Mouse (Mus musculus) stomach, embryonic 16.5 days (tissue): ENCODE results near the gene Ripor2. TPM values are rescaled to one million over a fixed set of nuclear protein-coding genes. Genes with fewer than 3 reads are reported as not detected.

Experiments used
- ATAC-seq: fragments of 200-750 bp; cut with Nextera tagmentation; 2 replicates; pipeline ENCODE4 v1.8.0; 2017; ENCODE audit warnings: moderate number of reproducible peaks, moderate TSS enrichment; ENCODE audit not compliant: insufficient read depth, low FRiP score
- H3K27ac ChIP-seq: fragments of 300-500 bp; sonication (generic); 2 replicates; pipeline ENCODE4 v1.5.1; 2014; ENCODE audit warnings: low read length
- H3K27me3 ChIP-seq: fragments of 300-500 bp; sonication (generic); 2 replicates; pipeline ENCODE4 v1.6.1; 2014; ENCODE audit warnings: low read length, control low read depth, mixed read lengths; ENCODE audit not compliant: control insufficient read depth, insufficient read depth
- H3K36me3 ChIP-seq: fragments of 300-500 bp; sonication (generic); 2 replicates; pipeline ENCODE4 v1.6.1; 2014; ENCODE audit warnings: low read length; ENCODE audit not compliant: control insufficient read depth, insufficient read depth
- H3K4me1 ChIP-seq: fragments of 300-500 bp; sonication (generic); 2 replicates; pipeline ENCODE4 v1.6.1; 2014; ENCODE audit warnings: low read length, control low read depth, mixed read lengths; ENCODE audit not compliant: control insufficient read depth, insufficient read depth
- H3K4me2 ChIP-seq: fragments of 300-500 bp; sonication (generic); 2 replicates; pipeline ENCODE4 v1.6.1; 2014; ENCODE audit warnings: low read depth, low read length, mixed read lengths
- H3K4me3 ChIP-seq: fragments of 300-500 bp; sonication (generic); replicated peaks from 2 replicates; pipeline ENCODE4 v1.5.1; 2014; ENCODE audit warnings: mild to moderate bottlenecking, low read length
- H3K9ac ChIP-seq: fragments of 300-500 bp; sonication (generic); 2 replicates; pipeline ENCODE4 v1.6.1; 2014; ENCODE audit warnings: low read length
- H3K9me3 ChIP-seq: fragments of 300-500 bp; sonication (generic); replicated peaks from 2 replicates; pipeline ENCODE4 v1.6.1; 2016; ENCODE audit warnings: low read length, control low read depth; ENCODE audit not compliant: control insufficient read depth
- WGBS: fragments of 180-500 bp; shearing (Covaris S2); extraction: QIAGEN DNeasy Blood & Tissue Kit; methylation state at CpG from one replicate; pipeline ENCODE4 v1.1.7; 2014; 5-methylcytosine and 5-hydroxymethylcytosine counted together
- polyA plus RNA-seq: library from polyadenylated mRNA; unstranded; fragments of >200 nt; fragmentation: Nextera tagmentation; extraction: Ambion mirVana; gene quantifications from 2 replicates; pipeline ENCODE4 v1.2.1, GENCODE M21; 2015

Gene Ripor2
- polyA plus RNA-seq, 1 experiment from 2014 or later = 4.3 TPM

- peak; percentile 59; the same call in 1 of the 2 replicates for ATAC-seq
- no peaks in the 10 kb centered on the region for H3K27me3 ChIP-seq
- H3K4me1 ChIP-seq = peaks cover 16% of the 10 kb centered on the region
- no peak overlapping the region for H3K4me3 ChIP-seq
- peak overlapping the region; percentile 69 for H3K27ac ChIP-seq
- no peak overlapping the region for H3K4me2 ChIP-seq
- no peak overlapping the region for H3K9ac ChIP-seq
- H3K36me3 ChIP-seq = no peaks in the 10 kb centered on the region
- 15% methylated on average over 6 of the region's 6 CpGs for WGBS
- H3K9me3 ChIP-seq = no peaks in the 10 kb centered on the region
These were observed 38.5 kb downstream of the Ripor2 start for GRCm38 (mm10) chr13:24620439-24620838.

DNA sequence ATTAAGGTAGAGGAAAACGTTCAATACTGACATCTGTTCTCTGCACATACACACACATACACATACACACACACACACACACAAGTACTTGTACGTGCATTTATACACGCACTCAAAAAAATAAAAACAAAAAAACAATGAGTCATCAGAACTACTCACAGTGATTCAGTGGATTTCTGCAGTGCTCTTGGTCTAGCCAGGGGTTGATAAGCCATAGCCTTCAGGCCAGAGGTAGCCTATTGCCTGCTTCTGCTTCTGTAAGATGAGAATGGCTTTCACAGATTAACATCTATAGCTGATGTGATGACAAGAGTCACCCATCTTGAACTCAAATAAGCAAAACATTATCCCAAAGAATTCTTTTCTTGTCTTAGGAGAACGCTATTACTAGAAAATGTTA lies 41.6 kb downstream of the Ripor2 start:
- WGBS = 70% methylated on average over 4 of the region's 4 CpGs
- H3K9ac ChIP-seq = no peak overlapping the region
- H3K4me1 ChIP-seq = peaks cover 11% of the 10 kb centered on the region
- H3K4me2 ChIP-seq = no peak overlapping the region
- no peak overlapping the region for H3K27ac ChIP-seq
- no peak overlapping the region for H3K4me3 ChIP-seq
- no peaks in the 10 kb centered on the region for H3K27me3 ChIP-seq
- H3K9me3 ChIP-seq = no peaks in the 10 kb centered on the region
- no peak for ATAC-seq
- H3K36me3 ChIP-seq = no peaks in the 10 kb centered on the region

DNA sequence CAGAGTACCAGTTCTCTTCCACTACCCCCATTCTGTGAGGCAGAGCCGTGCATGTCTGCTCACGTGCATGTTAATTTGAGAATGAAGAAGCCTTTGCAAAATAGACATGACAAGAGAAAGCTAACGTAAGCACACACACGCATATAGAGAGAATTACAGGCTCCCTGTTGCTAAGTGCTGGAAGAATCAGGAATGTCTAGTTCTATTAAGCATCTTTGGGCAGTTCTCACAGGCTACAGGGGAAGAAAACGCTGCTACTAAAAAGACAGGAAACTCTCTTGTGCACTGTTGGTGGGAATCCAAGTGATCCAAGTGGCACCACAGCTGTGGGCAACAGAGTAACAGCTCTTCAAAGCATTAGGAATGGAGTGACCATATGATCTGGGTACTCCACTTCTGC lies 43.1 kb downstream of the Ripor2 start:
- no peaks in the 10 kb centered on the region for H3K27me3 ChIP-seq
- H3K36me3 ChIP-seq = no peaks in the 10 kb centered on the region
- no peak overlapping the region for H3K4me2 ChIP-seq
- H3K4me3 ChIP-seq = no peak overlapping the region
- H3K9ac ChIP-seq = no peak overlapping the region
- peaks cover 8% of the 10 kb centered on the region for H3K4me1 ChIP-seq
- no peaks in the 10 kb centered on the region for H3K9me3 ChIP-seq
- H3K27ac ChIP-seq = no peak overlapping the region
- WGBS = 65% methylated on average over 5 of the region's 5 CpGs
- ATAC-seq = no peak

- ATAC-seq = no peak
- H3K9me3 ChIP-seq = no peaks in the 10 kb centered on the region
These were observed 44.9 kb downstream of the Ripor2 start for GRCm38 (mm10) chr13:24626698-24627436.

DNA sequence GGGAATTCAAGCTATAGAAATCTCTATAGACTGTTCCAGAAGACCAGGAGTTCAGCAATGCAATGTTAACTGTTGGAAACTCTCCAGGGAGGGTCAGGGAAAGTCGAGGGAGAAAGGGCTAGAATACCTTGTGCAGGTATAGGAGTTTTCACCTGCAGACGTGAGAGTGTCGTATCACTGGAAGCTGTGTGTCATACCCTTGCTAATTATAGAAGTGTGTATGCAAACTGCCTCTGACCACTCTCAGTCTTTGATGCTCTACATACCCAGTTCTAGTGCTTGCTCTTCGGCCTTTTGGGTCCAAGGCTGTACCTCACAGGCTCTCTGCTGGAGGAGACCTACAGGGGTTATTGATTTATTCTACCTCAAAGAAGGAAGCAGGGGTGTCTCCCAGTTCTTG lies 46.2 kb downstream of the Ripor2 start:
- WGBS = 84% methylated on average over 4 of the region's 4 CpGs
- no peaks in the 10 kb centered on the region for H3K9me3 ChIP-seq
- no peaks in the 10 kb centered on the region for H3K27me3 ChIP-seq
- H3K4me2 ChIP-seq = no peak overlapping the region
- no peak overlapping the region for H3K4me3 ChIP-seq
- no peak overlapping the region for H3K27ac ChIP-seq
- H3K9ac ChIP-seq = no peak overlapping the region
- H3K4me1 ChIP-seq = no peaks in the 10 kb centered on the region
- H3K36me3 ChIP-seq = no peaks in the 10 kb centered on the region
- no peak for ATAC-seq

More at GRCm38 (mm10) chr13:24626698-24627436, 44.9 kb downstream of the Ripor2 start:
- Histone ChIP-seq H3K27ac (no peak overlapping the region), H3K4me1 (no peaks in the 10 kb centered on the region), H3K36me3 (no peaks in the 10 kb centered on the region), H3K4me3 (no peak overlapping the region), H3K4me2 (no peak overlapping the region), H3K9ac (no peak overlapping the region), H3K27me3 (no peaks in the 10 kb centered on the region)
- WGBS = 91% methylated on average over 6 of the region's 6 CpGs

- no peak overlapping the region for H3K27ac ChIP-seq
- H3K9ac ChIP-seq = no peak overlapping the region
- no peak overlapping the region for H3K4me2 ChIP-seq
- no peaks in the 10 kb centered on the region for H3K9me3 ChIP-seq
- H3K4me3 ChIP-seq = no peak overlapping the region
- ATAC-seq = peak; percentile 60
- H3K36me3 ChIP-seq = no peaks in the 10 kb centered on the region
- WGBS = 70% methylated on average over 6 of the region's 6 CpGs
- H3K4me1 ChIP-seq = no peaks in the 10 kb centered on the region
- H3K27me3 ChIP-seq = no peaks in the 10 kb centered on the region
These were observed 47.2 kb downstream of the Ripor2 start for GRCm38 (mm10) chr13:24629073-24629621.

- no peak for ATAC-seq
- H3K4me1 ChIP-seq = no peaks in the 10 kb centered on the region
- H3K9ac ChIP-seq = no peak overlapping the region
- no peak overlapping the region for H3K4me3 ChIP-seq
- no peak overlapping the region for H3K27ac ChIP-seq
- no peaks in the 10 kb centered on the region for H3K9me3 ChIP-seq
- no peaks in the 10 kb centered on the region for H3K36me3 ChIP-seq
- WGBS = 57% methylated on average over 4 of the region's 4 CpGs
- H3K27me3 ChIP-seq = no peaks in the 10 kb centered on the region
- H3K4me2 ChIP-seq = no peak overlapping the region
These were observed 48.4 kb downstream of the Ripor2 start for GRCm38 (mm10) chr13:24630364-24630763.

GRCm38 (mm10) chr13:24632988-24633577 lies 51.1 kb downstream of the Ripor2 start:
- Histone ChIP-seq H3K27ac (no peak overlapping the region), H3K4me2 (no peak overlapping the region), H3K36me3 (no peaks in the 10 kb centered on the region), H3K9me3 (no peaks in the 10 kb centered on the region), H3K4me3 (no peak overlapping the region), H3K27me3 (no peaks in the 10 kb centered on the region), H3K9ac (no peak overlapping the region), H3K4me1 (no peaks in the 10 kb centered on the region)
- no peak for ATAC-seq
- 66% methylated on average over 4 of the region's 4 CpGs for WGBS

GRCm38 (mm10) chr13:24634346-24635120 lies 52.5 kb downstream of the Ripor2 start:
- Histone ChIP-seq H3K36me3 (no peaks in the 10 kb centered on the region), H3K4me1 (peaks cover 5% of the 10 kb centered on the region; the same call in 1 of the 2 replicates), H3K9ac (no peak overlapping the region), H3K9me3 (no peaks in the 10 kb centered on the region), H3K27me3 (no peaks in the 10 kb centered on the region), H3K27ac (no peak overlapping the region), H3K4me3 (no peak overlapping the region), H3K4me2 (no peak overlapping the region)
- WGBS = 80% methylated on average over 13 of the region's 13 CpGs
- no peak for ATAC-seq
